Mouse (Mus musculus) limb, embryonic 11.5 days (tissue): ENCODE measurements at regions not wholly inside any gene's neighbourhood (a gene's known extent, or its start where the extent isn't known, plus 50 kb on each side); places are given as distances from the start of the nearest gene placed in this dataset.

Source experiments
- ATAC-seq: fragments of 200-750 bp; cut with Nextera tagmentation; 2 replicates; pipeline ENCODE4 v1.8.0; 2017; ENCODE audit warnings: low read depth; ENCODE audit not compliant: insufficient number of reproducible peaks, low FRiP score, low TSS enrichment
- DNase-seq: peaks from one replicate; pipeline ENCODE4 v3.0.0-alpha.2; 2015; ENCODE audit warnings: low spot score
- H3K27ac ChIP-seq: fragments of 300-500 bp; sonication (generic); replicated peaks from 2 replicates; pipeline ENCODE4 v1.5.1; 2014; ENCODE audit warnings: low read depth, mild to moderate bottlenecking, low read length
- H3K27me3 ChIP-seq: fragments of 300-500 bp; sonication (generic); 2 replicates; pipeline ENCODE4 v1.6.1; 2014; ENCODE audit warnings: mild to moderate bottlenecking, low read length, mixed read lengths; ENCODE audit not compliant: control insufficient read depth, insufficient read depth
- H3K36me3 ChIP-seq: fragments of 300-500 bp; sonication (generic); 2 replicates; pipeline ENCODE4 v1.6.1; 2014; ENCODE audit warnings: mild to moderate bottlenecking, low read length, moderate library complexity, mixed read lengths; ENCODE audit not compliant: control insufficient read depth, insufficient read depth
- H3K4me1 ChIP-seq: fragments of 300-500 bp; sonication (generic); 2 replicates; pipeline ENCODE4 v1.6.1; 2014; ENCODE audit warnings: low read length, mixed read lengths; ENCODE audit not compliant: control insufficient read depth, insufficient read depth
- H3K4me2 ChIP-seq: fragments of 300-500 bp; sonication (generic); 2 replicates; pipeline ENCODE4 v1.6.1; 2014; ENCODE audit warnings: low read depth, mild to moderate bottlenecking, moderate library complexity; ENCODE audit not compliant: severe bottlenecking
- H3K4me3 ChIP-seq: fragments of 300-500 bp; sonication (generic); 2 replicates; pipeline ENCODE4 v1.5.1; 2014; ENCODE audit warnings: low read depth, low read length
- H3K9ac ChIP-seq: fragments of 300-500 bp; sonication (generic); 2 replicates; pipeline ENCODE4 v1.6.1; 2014; ENCODE audit warnings: mild to moderate bottlenecking, low read length
- H3K9me3 ChIP-seq: fragments of 300-500 bp; sonication (generic); 2 replicates; pipeline ENCODE4 v1.6.1; 2016; ENCODE audit warnings: low read length; ENCODE audit not compliant: control insufficient read depth
- WGBS: fragments of 180-500 bp; shearing (Covaris S2); extraction: QIAGEN DNeasy Blood & Tissue Kit; methylation state at CpG from one replicate; pipeline ENCODE4 v1.1.7; 2014; 5-methylcytosine and 5-hydroxymethylcytosine counted together

DNA sequence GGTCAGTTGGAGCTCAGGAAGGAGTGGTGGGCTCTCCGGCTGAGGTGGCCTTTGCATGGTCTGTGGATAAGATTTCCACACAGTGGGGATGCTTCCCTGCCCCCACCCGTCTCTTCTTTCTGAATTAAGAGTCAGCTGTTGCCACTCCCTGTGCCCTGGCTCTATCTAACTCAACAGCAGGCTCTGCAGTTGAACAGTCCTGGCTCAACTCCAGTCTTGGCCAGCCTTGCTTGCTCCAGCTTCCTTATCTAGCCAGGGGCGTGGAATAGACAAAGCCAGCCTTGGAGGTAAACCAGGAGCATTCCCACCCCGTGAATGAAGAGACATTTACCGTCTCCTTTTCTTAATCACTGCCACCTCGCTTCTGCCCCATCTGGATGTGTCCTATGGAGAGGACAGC, 89.7 kb downstream of the Mn1 start:
- Histone ChIP-seq H3K9me3 (no peaks in the 10 kb centered on the region), H3K36me3 (no peaks in the 10 kb centered on the region), H3K27me3 (no peaks in the 10 kb centered on the region), H3K27ac (no peak overlapping the region), H3K4me1 (peaks cover 15% of the 10 kb centered on the region), H3K4me2 (no peak overlapping the region), H3K4me3 (no peak overlapping the region), H3K9ac (no peak overlapping the region)
- no peak for ATAC-seq
- DNase-seq, result no peak
- 71% methylated on average over 6 of the region's 6 CpGs for WGBS

DNA sequence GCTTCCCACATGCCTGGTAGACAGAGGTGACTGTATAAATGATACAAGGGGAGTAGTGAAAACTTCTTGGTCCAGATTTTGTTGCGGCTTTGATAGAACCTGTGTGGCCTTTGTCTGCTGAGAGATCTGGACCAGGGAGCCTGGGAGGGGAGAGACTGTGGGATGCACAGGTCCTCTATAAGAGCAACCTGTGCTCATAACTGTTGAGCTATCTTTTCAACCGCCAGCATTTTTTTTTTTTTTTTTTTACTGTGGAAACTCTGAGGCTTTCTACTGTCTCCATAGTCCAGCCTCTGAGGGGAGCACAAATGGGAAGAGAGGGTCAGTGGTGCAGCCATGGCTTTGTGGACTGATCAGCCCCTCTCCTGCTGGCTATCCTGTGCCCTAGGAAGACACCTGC, 90.2 kb downstream of the Mn1 start:
- Histone ChIP-seq H3K9ac (no peak overlapping the region), H3K4me3 (no peak overlapping the region), H3K4me1 (peaks cover 16% of the 10 kb centered on the region), H3K4me2 (no peak overlapping the region), H3K9me3 (no peaks in the 10 kb centered on the region), H3K36me3 (no peaks in the 10 kb centered on the region), H3K27ac (no peak overlapping the region), H3K27me3 (no peaks in the 10 kb centered on the region)
- DNase-seq, result no peak
- WGBS, result 89% methylated on average over 2 of the region's 2 CpGs
- ATAC-seq, result no peak

DNA sequence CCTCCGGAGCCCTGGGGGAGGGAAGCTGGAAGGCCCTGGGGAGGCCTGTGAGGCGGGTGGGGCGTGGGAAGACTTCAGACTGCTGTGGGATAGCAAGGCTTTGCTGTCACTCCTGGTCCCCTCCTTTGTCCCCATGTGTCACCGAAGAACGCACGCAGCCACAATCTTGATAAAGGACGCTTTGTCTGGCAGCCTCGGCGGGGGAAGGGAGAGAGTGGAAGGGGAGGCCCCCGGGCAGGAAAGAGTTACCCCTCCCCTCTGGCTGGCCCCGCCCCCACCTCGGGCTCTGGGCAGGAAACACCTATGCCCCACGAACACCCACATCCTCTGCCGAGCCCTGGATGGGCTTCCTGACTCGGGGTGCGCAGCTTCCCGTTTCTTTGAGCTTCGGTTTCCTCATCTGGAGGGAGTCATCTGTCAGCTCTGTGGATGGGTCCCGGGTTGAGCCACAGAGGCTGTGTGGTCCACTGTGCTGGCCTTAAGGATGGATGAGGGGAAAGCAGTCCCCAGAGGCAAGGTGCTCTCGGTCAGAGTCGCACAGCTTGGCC, 91.9 kb downstream of the Mn1 start:
- Histone ChIP-seq H3K4me2 (peak overlapping the region; percentile 42), H3K36me3 (no peaks in the 10 kb centered on the region), H3K9ac (peak overlapping the region; percentile 45), H3K27me3 (no peaks in the 10 kb centered on the region), H3K4me3 (peak overlapping the region; percentile 29), H3K4me1 (peaks cover 19% of the 10 kb centered on the region), H3K27ac (peak overlapping the region; percentile 59; the same call in 1 of the 2 replicates), H3K9me3 (no peaks in the 10 kb centered on the region)
- peak; percentile 86 for DNase-seq
- 0 out of 2 replicates have a peak, but pooled peaks have one; percentile 48 for ATAC-seq
- WGBS, result 2% methylated on average over 21 of the region's 21 CpGs

DNA sequence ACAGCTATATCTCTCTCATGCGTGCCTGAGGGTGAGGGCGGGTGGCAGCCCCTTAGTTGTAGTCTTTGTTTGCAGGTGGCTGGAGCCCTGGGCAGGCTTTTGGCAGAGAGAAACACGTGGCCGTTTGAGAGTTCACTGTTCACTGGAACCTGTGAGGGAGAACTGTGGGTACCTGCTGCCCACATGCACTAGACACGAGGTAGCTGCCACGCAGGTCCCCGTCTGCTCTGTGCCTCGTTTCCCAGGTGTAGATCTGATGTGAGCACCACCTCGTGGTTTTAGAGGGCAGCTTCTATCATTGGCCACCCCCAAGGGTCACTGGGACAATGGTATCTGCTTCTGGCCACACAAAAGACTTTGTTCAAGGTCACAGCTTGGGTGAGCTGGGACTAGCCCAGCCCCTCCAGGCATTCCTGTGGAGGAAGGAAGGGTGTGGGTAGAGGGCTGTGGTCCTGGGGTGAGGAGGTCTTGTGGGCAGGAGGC, 92.5 kb downstream of the Mn1 start:
- ATAC-seq (no peak), DNase-seq (no peak)
- H3K9ac ChIP-seq, result no peak overlapping the region; the same call in 1 of the 2 replicates
- H3K36me3 ChIP-seq, result no peaks in the 10 kb centered on the region
- no peak overlapping the region for H3K27ac ChIP-seq
- WGBS, result 8% methylated on average over 9 of the region's 9 CpGs
- no peaks in the 10 kb centered on the region for H3K9me3 ChIP-seq
- peak overlapping the region; percentile 29 for H3K4me3 ChIP-seq
- peaks cover 19% of the 10 kb centered on the region for H3K4me1 ChIP-seq
- H3K27me3 ChIP-seq, result no peaks in the 10 kb centered on the region
- H3K4me2 ChIP-seq, result peak overlapping the region; percentile 42

DNA sequence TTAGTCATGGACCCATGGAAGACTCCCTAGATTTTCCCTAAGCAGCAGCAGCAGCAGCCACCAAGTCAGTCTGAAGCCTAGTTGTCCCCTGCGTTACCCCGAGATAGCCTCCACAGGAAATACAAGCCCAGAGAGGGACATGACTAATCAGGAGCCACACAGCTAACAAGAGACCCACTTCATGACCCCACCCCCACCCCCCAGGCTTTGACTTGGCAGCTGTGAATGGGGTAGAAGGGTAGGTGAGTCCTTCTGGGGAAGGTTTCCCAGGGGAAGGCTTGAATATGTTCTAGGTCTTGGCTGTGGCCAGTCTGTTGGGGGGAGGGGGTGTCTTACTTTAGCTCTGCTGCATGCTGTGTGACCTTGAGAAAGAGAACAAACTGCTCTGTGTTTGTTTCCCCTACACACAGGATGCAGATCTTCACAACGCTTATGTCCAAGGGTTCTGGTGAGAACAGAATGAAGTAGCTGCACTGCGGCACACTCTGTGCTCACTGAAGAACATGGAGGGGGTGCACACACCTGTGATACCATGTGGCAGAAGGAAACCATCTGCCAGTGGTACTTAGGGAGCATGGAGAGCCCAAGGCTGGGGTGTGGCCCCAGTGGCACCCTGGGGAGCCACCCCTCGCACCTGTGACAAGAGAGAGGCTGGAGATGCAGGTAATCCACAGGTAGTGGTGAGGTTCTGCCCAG, 93.2 kb downstream of the Mn1 start:
- no peak overlapping the region for H3K4me3 ChIP-seq
- no peak for DNase-seq
- H3K4me1 ChIP-seq, result peaks cover 19% of the 10 kb centered on the region
- WGBS, result 69% methylated on average over 5 of the region's 5 CpGs
- no peaks in the 10 kb centered on the region for H3K27me3 ChIP-seq
- H3K4me2 ChIP-seq, result no peak overlapping the region
- no peaks in the 10 kb centered on the region for H3K36me3 ChIP-seq
- no peak for ATAC-seq
- H3K27ac ChIP-seq, result no peak overlapping the region; the same call in 1 of the 2 replicates
- H3K9ac ChIP-seq, result no peak overlapping the region
- no peaks in the 10 kb centered on the region for H3K9me3 ChIP-seq

DNA sequence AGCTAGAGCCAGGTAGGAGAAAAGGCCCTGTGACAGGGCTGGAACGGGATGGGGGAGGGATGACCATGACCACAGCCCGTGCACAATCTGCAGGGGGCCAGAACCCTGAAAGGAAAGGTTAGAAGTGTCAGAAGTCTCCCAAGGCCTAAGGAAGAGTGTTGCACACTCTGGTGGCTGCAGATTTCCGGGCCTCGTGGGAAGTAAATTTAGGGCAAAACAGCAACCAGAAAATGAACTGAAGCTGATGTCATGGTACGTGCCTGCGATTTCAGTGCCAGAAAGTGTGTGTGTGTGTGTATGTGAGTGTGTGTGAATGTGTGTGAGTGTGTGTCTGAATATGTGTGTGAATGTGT, 93.7 kb downstream of the Mn1 start:
- Histone ChIP-seq H3K9ac (no peak overlapping the region), H3K27me3 (no peaks in the 10 kb centered on the region), H3K27ac (no peak overlapping the region; the same call in 1 of the 2 replicates), H3K4me3 (no peak overlapping the region), H3K4me2 (no peak overlapping the region), H3K36me3 (no peaks in the 10 kb centered on the region), H3K9me3 (no peaks in the 10 kb centered on the region), H3K4me1 (peaks cover 19% of the 10 kb centered on the region)
- 69% methylated on average over 6 of the region's 6 CpGs for WGBS
- DNase-seq, result no peak
- ATAC-seq, result no peak

DNA sequence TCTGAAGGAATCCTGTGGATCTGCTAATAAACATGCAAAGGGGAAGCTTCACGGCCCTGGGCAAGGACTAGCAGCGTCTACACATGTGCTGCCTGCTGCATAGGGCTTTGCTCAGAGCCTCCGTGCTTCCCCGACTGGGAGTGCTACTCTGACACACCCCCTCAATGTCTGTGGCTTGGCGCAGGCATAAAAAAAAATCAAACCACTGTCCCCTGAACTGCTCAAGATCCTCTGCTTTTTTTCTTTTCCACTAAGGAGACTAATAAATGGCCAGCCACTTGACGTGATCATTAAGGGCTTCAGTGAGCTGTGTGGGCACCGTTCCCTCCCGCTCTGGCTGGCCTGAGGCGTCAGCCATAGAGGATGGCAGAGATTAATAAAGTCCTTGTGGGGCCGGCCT, 94.8 kb downstream of the Mn1 start:
- DNase-seq, result no peak
- Histone ChIP-seq H3K36me3 (no peaks in the 10 kb centered on the region), H3K4me2 (no peak overlapping the region), H3K27ac (no peak overlapping the region), H3K4me1 (peaks cover 19% of the 10 kb centered on the region), H3K27me3 (no peaks in the 10 kb centered on the region), H3K9ac (no peak overlapping the region), H3K9me3 (no peaks in the 10 kb centered on the region), H3K4me3 (no peak overlapping the region)
- no peak for ATAC-seq
- WGBS, result 20% methylated on average over 10 of the region's 10 CpGs

DNA sequence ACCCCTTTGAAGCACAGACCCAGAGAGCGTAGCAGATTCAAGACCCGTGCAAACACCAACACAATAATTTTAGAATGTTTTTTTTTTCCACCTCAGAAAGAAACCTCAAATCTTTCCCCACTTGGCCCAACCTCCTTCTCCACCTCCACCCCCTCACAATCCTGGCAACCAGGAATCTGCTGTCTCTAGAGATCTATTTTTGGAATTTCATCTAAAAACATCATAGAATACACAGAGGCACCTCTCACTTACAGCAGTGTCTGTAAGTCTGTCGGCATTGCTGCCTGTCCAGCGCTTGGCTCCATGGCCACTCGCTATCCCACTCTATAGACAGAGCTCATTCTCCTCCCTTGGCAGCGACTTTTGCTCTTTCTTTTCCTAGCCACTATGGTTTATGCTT, 96.8 kb downstream of the Mn1 start:
- Histone ChIP-seq H3K27ac (no peak overlapping the region), H3K9me3 (no peaks in the 10 kb centered on the region), H3K4me3 (no peak overlapping the region), H3K4me1 (peaks cover 14% of the 10 kb centered on the region), H3K27me3 (no peaks in the 10 kb centered on the region), H3K36me3 (no peaks in the 10 kb centered on the region), H3K9ac (no peak overlapping the region), H3K4me2 (no peak overlapping the region)
- 86% methylated on average over 6 of the region's 6 CpGs for WGBS
- DNase-seq (no peak), ATAC-seq (no peak)
